Mouse (Mus musculus): ENCODE measurements around the gene Cd79a.

DNA sequence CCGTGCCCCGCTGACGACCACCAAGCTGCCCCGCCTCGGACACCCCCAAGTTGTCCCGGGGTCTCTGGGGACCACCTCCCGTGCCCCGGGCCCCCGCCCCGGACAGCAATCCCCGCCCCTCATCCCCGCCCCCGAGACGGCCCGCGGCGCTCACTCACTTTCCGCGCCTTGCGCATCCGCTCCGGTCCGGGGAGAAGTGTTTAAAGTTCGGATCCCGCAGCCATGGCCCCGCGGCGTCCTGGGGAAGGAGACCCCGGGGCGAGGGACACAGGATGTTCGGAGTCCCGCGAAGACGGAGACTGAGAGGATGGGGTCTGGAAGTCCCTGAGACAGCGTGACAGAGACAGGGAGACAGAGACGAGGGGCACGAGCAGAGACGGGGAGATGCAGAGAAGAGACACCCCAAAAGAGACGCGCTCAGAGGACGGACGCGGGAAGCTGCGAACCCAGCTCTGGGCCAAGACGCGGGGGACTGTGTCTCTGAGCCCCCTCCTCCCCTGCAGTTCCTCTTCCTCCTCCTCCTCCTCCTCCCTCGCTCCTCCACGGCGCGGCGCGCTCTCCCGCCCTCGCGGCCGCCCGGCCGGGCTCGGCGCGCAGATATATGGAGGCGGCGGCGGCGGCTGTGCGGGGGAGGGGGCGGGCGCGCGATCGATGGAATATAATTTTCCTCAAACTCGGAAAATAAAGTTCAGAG, 47.2 kb downstream of the Cd79a start, which contains the start of gene Gm4881:
- TF ChIP-seq GATA1 (IDR thresholded peaks at IDR 0.05; ENCODE audit: borderline replicate concordance, low read length) (no peak), FLI1 (IDR thresholded peaks at IDR 0.05; ENCODE audit: low read length) (no peak)

All from megakaryocyte, embryonic 14.5 days (primary cell).